Mouse (Mus musculus) G1E (cell line): ENCODE measurements around the gene Gna15.

ENCODE experiments used
- CTCF ChIP-seq: IDR thresholded peaks from 2 replicates; pipeline ENCODE4 v1.5.1; 2012; ENCODE audit warnings: low read depth, low read length, inconsistent platforms, mixed read lengths
- POLR2AphosphoS5 ChIP-seq: IDR thresholded peaks from 2 replicates; pipeline ENCODE4 v1.6.1; 2012; ENCODE audit warnings: low read depth, low read length, inconsistent platforms; ENCODE audit not compliant: insufficient replicate concordance

GRCm38 (mm10) chr10:81519978-81520365 lies 4.1 kb downstream of the Gna15 start:
- no peak for TF ChIP-seq POLR2AphosphoS5
- no peak for TF ChIP-seq CTCF
